Mouse (Mus musculus) lung, postnatal 0 days (tissue): ENCODE measurements around the gene Atpaf1.

ENCODE experiments used
- CTCF ChIP-seq: IDR thresholded peaks from 2 replicates; pipeline ENCODE4 v1.5.1; 2016; ENCODE audit warnings: antibody characterized with exemption, mild to moderate bottlenecking
- EP300 ChIP-seq: IDR thresholded peaks from 2 replicates; pipeline ENCODE4 v1.6.1; 2016; ENCODE audit warnings: antibody characterized with exemption, mild to moderate bottlenecking, control low read depth

- TF ChIP-seq CTCF = no peak
- TF ChIP-seq EP300 = no peak
Observed at GRCm38 (mm10) chr4:115767647-115768467, 16.8 kb upstream of the Atpaf1 start.
